Mouse (Mus musculus) liver, embryonic 12.5 days (tissue): ENCODE results near the gene Rxra. TPM values are rescaled to one million over a fixed set of nuclear protein-coding genes. Genes with fewer than 3 reads are reported as not detected.

Source experiments
- ATAC-seq: fragments of 200-750 bp; cut with Nextera tagmentation; 2 replicates; pipeline ENCODE4 v1.8.0; 2017; ENCODE audit warnings: moderate number of reproducible peaks, mild to moderate bottlenecking, moderate library complexity
- H3K27ac ChIP-seq: fragments of 300-500 bp; sonication (generic); 2 replicates; pipeline ENCODE4 v1.5.1; 2016; ENCODE audit warnings: mild to moderate bottlenecking
- H3K27me3 ChIP-seq: fragments of 300-500 bp; sonication (generic); replicated peaks from 2 replicates; pipeline ENCODE4 v1.6.1; 2016; ENCODE audit warnings: mild to moderate bottlenecking, moderate library complexity
- H3K36me3 ChIP-seq: fragments of 300-500 bp; sonication (generic); 2 replicates; pipeline ENCODE4 v1.6.1; 2016; ENCODE audit warnings: mild to moderate bottlenecking, moderate library complexity
- H3K4me1 ChIP-seq: fragments of 300-500 bp; sonication (generic); 2 replicates; pipeline ENCODE4 v1.6.1; 2016
- H3K4me2 ChIP-seq: fragments of 300-500 bp; sonication (generic); 2 replicates; pipeline ENCODE4 v1.6.1; 2016; ENCODE audit warnings: mild to moderate bottlenecking, moderate library complexity
- H3K4me3 ChIP-seq: fragments of 300-500 bp; sonication (generic); 2 replicates; pipeline ENCODE4 v1.5.1; 2016; ENCODE audit warnings: mild to moderate bottlenecking, moderate library complexity
- H3K9ac ChIP-seq: fragments of 300-500 bp; sonication (generic); 2 replicates; pipeline ENCODE4 v1.6.1; 2016; ENCODE audit warnings: mild to moderate bottlenecking, moderate library complexity
- H3K9me3 ChIP-seq: fragments of 300-500 bp; sonication (generic); replicated peaks from 2 replicates; pipeline ENCODE4 v1.6.1; 2016; ENCODE audit warnings: mild to moderate bottlenecking, moderate library complexity
- WGBS: fragments of 180-500 bp; shearing (Covaris S2); methylation state at CpG from one replicate; pipeline ENCODE4 v1.1.7; 2016; ENCODE audit not compliant: insufficient replicate concordance; 5-methylcytosine and 5-hydroxymethylcytosine counted together
- polyA plus RNA-seq: library from polyadenylated mRNA; unstranded; fragments of >200 nt; fragmentation: Nextera tagmentation; extraction: Ambion mirVana; gene quantifications from 2 replicates; pipeline ENCODE4 v1.2.1, GENCODE M21; 2016

Rxra gene
- polyA plus RNA-seq, 1 experiment from 2014 or later: 4.2 TPM

DNA sequence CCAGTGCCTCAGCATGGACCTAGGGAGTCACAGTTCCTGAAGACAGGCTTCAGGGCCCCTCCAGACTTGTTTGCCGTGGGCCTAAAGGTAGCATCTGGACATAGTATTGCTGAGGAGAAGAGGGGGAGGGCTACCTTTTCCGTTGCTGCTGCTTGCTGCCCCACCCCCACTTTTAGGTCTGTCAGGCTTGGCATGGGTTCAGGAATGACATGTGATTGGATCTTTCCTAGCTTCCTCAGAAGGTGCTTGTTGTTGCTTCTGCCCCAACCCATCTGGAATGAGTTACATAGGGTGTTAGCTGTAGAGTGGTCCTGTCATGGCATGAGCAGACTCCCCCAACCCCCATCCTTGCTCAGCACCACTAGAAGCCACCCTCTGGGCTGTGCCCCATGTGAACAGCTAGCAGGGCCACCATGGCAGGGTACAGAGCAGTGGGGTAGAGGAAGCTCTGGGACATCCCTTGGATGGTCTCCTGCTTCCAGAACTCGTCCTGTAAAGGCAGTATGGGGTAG is 34.7 kb downstream of the Rxra start:
- Histone ChIP-seq H3K4me1 (peaks cover 78% of the 10 kb centered on the region), H3K27me3 (no peaks in the 10 kb centered on the region), H3K36me3 (no peaks in the 10 kb centered on the region), H3K27ac (no peak overlapping the region), H3K4me2 (no peak overlapping the region), H3K9me3 (no peaks in the 10 kb centered on the region), H3K9ac (no peak overlapping the region), H3K4me3 (no peak overlapping the region)
- ATAC-seq: no peak
- 34% methylated on average over 3 of the region's 3 CpGs for WGBS

DNA sequence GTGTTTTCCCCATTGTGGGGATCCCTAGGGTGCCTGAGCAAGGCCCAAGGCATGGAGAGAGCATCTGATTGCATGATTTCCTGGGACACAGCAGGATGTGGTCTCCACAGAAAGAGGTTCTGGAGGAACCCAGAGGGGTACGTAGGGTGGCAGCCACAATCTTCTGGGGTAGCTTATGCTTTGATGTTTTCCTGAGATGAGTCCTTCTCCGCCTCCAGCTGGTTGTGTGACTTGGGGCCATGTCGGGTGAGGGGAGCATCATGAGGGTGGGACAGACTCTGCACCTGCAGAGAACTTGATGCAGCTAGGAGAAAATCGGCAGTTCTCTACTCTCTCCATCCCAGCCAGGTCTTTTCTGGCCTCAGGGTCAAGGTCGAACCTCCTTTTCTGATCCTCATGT is 36.4 kb downstream of the Rxra start:
- H3K4me1 ChIP-seq: peaks cover 83% of the 10 kb centered on the region
- no peak overlapping the region for H3K4me3 ChIP-seq
- no peaks in the 10 kb centered on the region for H3K36me3 ChIP-seq
- ATAC-seq: no peak
- no peaks in the 10 kb centered on the region for H3K9me3 ChIP-seq
- H3K27me3 ChIP-seq: no peaks in the 10 kb centered on the region
- H3K9ac ChIP-seq: no peak overlapping the region
- 77% methylated on average over 5 of the region's 5 CpGs for WGBS
- no peak overlapping the region for H3K27ac ChIP-seq
- H3K4me2 ChIP-seq: no peak overlapping the region

DNA sequence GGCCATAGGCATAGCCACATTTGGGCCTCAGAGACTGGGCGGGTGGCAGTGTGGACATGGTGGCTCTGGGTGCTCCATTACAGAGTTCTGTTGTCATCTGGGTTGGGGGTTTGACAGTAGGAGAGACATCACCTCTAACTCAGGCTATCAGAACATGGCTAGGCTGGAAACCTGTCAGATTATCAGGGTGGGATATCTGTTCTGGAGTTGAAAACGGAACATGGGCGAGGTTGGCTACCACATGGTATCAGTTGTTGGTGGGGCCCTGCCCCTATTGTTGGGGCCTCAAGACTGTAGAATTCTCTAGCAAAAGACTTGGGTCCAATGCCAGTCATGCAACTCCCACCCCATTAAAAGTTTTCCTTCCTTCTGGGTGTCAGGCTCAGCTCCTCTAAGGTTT is 37.1 kb downstream of the Rxra start:
- Histone ChIP-seq H3K27me3 (no peaks in the 10 kb centered on the region), H3K36me3 (no peaks in the 10 kb centered on the region), H3K27ac (peak overlapping the region; percentile 29; the same call in 1 of the 2 replicates), H3K9ac (peak overlapping the region; percentile 37; the same call in 1 of the 2 replicates), H3K4me1 (peaks cover 87% of the 10 kb centered on the region), H3K4me3 (no peak overlapping the region), H3K4me2 (peak overlapping the region; percentile 41), H3K9me3 (no peaks in the 10 kb centered on the region)
- ATAC-seq: peak; percentile 42; the same call in 1 of the 2 replicates
- WGBS: 28% methylated on average over 3 of the region's 3 CpGs

DNA sequence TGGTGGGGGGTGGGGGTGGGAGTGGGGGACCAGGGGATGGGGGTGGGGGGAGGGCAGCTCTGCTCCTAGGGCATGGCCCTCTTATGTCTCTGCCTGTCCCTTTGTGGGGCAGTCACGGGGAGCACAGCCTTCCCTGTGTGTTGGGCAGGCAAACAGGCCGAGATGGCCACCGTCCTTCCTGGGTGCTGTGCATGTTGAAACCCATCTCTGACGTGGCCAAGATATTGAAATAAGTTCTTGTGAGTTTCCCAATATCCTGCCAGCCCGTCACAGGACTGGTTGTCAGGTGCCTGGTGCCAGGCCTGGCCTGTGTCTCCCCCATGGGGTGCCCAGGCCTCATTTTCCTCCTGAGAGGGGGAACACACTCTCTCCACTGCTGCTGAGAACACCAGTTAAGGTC is 37.9 kb downstream of the Rxra start:
- 62% methylated on average over 5 of the region's 5 CpGs for WGBS
- Histone ChIP-seq H3K36me3 (no peaks in the 10 kb centered on the region), H3K9ac (0 out of 2 replicates have a peak overlapping the region, but pooled peaks have one; percentile 37), H3K4me2 (peak overlapping the region; percentile 41), H3K27ac (peak overlapping the region; percentile 29), H3K4me1 (peaks cover 94% of the 10 kb centered on the region), H3K9me3 (no peaks in the 10 kb centered on the region), H3K27me3 (no peaks in the 10 kb centered on the region), H3K4me3 (no peak overlapping the region)
- no peak for ATAC-seq

DNA sequence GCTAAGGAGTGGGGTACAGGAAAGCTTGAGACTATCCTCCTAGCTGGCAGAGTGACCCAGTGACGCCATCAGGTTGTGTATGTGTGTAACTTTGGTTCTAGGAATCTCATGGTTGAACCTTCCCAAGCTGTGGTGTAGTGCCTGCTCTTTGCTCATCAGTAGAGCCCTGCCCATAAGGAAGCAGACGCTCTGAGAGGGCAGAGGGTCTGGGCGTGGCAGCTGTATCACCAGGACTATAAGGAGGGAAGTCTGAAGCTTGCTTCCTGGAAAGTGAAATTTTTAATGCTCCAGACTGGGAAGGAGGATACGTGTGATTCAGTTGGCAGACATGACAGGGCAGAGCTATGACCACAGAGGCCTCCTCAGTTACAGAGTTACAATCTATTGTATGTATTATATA is 39.0 kb downstream of the Rxra start:
- 46% methylated on average over 4 of the region's 4 CpGs for whole genome bisulfite sequencing
- H3K4me1 ChIP-seq: peaks cover 100% of the 10 kb centered on the region
- ATAC-seq: no peak

DNA sequence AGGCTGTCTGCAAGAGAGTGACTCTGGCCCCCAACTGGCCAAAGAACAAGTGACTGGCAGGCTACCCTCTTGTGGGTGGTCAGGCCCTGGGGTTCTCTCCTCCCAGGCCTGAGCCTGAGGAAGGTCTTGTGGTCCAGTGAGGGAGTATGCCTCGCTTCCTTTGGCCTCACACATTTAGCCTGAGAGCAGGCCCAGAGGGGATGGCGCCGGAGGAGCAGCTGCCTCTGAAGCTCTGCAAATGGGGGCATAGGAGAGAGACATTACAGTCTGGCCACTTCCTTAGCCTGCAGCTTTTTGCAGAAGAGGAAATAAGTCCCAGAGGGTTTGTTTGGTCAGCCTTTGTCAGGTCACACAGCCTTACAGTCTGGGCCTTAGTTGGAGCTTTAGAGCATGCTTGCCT is 40.1 kb downstream of the Rxra start:
- Histone ChIP-seq H3K9ac (0 out of 2 replicates have a peak overlapping the region, but pooled peaks have one; percentile 30), H3K27ac (peak overlapping the region; percentile 11; the same call in 1 of the 2 replicates), H3K36me3 (no peaks in the 10 kb centered on the region), H3K4me3 (no peak overlapping the region), H3K4me2 (no peak overlapping the region), H3K27me3 (no peaks in the 10 kb centered on the region), H3K4me1 (peaks cover 93% of the 10 kb centered on the region), H3K9me3 (no peaks in the 10 kb centered on the region)
- ATAC-seq: no peak
- 73% methylated on average over 3 of the region's 3 CpGs for WGBS

More for the DNA sequence above, 39.0 kb downstream of the Rxra start:
- H3K9me3 ChIP-seq: no peaks in the 10 kb centered on the region
- no peak overlapping the region for H3K4me2 ChIP-seq
- H3K36me3 ChIP-seq: no peaks in the 10 kb centered on the region
- H3K27ac ChIP-seq: 0 out of 2 replicates have a peak overlapping the region, but pooled peaks have one; percentile 18
- no peak overlapping the region for H3K4me3 ChIP-seq
- no peaks in the 10 kb centered on the region for H3K27me3 ChIP-seq
- no peak overlapping the region for H3K9ac ChIP-seq

DNA sequence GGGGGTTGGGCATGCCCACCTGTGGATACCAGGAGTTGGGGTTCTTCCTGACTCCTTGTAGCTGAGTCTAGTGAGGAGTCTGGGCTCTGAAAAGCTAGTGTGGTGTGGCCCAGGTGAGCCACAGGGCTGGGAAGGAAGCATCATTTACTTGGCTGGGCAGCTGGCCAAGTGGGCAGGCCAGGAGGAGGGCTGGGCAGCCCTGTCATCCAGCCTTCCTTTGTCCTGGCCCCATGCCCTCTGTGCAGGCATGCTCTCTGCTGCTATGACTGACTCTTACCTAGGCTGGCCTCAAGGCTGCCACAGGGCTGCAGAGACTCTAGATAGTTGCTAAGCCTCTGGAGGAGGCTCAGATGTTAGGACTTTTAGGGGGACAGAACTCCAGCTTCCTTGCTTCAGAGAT is 42.0 kb downstream of the Rxra start:
- no peak for ATAC-seq
- no peaks in the 10 kb centered on the region for H3K27me3 ChIP-seq
- no peak overlapping the region for H3K4me3 ChIP-seq
- H3K27ac ChIP-seq: no peak overlapping the region
- H3K36me3 ChIP-seq: no peaks in the 10 kb centered on the region
- no peak overlapping the region for H3K4me2 ChIP-seq
- H3K9me3 ChIP-seq: no peaks in the 10 kb centered on the region
- no peak overlapping the region for H3K9ac ChIP-seq
- peaks cover 74% of the 10 kb centered on the region for H3K4me1 ChIP-seq

DNA sequence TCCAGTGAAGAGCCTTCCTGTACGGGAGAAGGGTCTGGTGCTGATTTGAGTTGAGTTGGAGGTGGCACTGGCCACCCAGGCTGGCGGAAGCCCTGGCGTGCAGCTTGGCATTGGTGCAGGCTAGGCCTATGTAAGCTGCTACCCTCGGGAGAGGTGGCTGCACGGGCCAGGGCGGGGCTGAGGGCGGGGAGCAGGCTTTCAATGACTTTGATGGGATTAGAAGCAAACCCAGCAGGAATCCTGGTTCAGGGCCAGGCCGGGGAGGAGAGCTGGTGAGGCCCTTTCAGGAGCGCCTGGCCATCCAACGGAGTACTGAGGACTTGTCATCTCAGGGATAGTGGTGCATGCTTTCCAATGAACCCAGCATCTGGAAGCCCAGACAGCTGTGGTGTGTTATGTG is 43.4 kb downstream of the Rxra start:
- Histone ChIP-seq H3K27ac (no peak overlapping the region), H3K27me3 (no peaks in the 10 kb centered on the region), H3K36me3 (no peaks in the 10 kb centered on the region), H3K4me3 (no peak overlapping the region), H3K4me2 (no peak overlapping the region), H3K9me3 (no peaks in the 10 kb centered on the region), H3K9ac (no peak overlapping the region), H3K4me1 (peaks cover 60% of the 10 kb centered on the region)
- WGBS: 51% methylated on average over 10 of the region's 10 CpGs
- no peak for ATAC-seq

DNA sequence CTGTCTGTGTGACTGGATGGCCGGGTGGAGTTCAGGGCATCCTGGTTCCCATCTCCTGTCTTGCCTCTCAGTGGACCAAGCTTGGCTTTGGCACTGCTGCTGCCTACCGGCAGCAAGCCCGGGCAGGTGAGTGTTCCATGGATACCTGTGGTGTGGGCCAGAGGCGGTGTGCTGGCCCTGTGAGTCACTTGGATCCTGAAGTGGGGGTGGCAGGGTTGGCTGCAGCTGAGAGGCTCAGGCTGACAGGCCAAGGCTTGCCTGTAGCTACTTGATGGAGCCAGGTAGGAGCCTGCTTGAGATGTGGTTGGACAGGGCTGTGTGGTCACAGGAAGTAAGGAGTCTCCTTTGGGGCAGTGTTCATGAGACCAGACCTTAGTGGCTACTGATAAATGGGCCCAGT is 45.4 kb downstream of the Rxra start:
- Histone ChIP-seq H3K4me2 (no peak overlapping the region), H3K4me3 (no peak overlapping the region), H3K9ac (no peak overlapping the region), H3K4me1 (peaks cover 40% of the 10 kb centered on the region), H3K9me3 (no peaks in the 10 kb centered on the region), H3K27me3 (no peaks in the 10 kb centered on the region), H3K27ac (no peak overlapping the region), H3K36me3 (no peaks in the 10 kb centered on the region)
- WGBS: 74% methylated on average over 4 of the region's 4 CpGs
- no peak for ATAC-seq

DNA sequence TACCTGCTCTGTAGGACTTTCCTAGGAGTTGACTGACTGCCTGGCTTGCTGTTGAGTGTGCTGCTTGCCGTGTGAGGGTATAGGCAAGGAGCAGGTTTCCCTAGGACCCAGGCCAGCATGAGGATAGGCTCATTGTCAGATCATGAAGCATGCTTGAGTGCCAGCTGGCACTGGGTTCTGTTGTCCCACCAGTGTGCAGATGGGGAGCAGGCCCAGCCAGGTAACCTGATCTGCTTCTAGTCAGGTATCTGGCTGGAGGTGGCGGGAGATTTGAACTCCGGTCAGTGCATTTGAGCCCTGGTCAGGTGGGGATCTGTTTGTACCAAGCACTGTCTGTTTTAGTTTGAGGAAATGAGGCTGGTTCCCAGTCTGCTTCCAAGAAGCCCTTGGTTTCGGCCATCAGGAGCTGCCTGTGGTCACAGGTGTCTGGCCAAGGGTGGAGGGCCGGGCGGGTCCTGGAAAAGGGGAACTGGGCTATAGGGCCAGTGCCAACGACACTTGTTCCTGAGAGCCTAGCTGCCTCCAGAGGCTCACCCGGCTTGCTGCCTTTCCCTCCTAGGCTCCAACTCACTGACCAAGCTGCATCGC is 48.6 kb downstream of the Rxra start:
- H3K4me2 ChIP-seq: no peak overlapping the region
- H3K4me3 ChIP-seq: no peak overlapping the region
- H3K9ac ChIP-seq: no peak overlapping the region
- ATAC-seq: no peak
- H3K9me3 ChIP-seq: no peaks in the 10 kb centered on the region
- 0 out of 2 replicates have a peak, but pooled peaks cover 4% of the 10 kb centered on the region for H3K27me3 ChIP-seq
- H3K4me1 ChIP-seq: peaks cover 37% of the 10 kb centered on the region
- 79% methylated on average over 9 of the region's 9 CpGs for WGBS
- no peak overlapping the region for H3K27ac ChIP-seq
- no peaks in the 10 kb centered on the region for H3K36me3 ChIP-seq

DNA sequence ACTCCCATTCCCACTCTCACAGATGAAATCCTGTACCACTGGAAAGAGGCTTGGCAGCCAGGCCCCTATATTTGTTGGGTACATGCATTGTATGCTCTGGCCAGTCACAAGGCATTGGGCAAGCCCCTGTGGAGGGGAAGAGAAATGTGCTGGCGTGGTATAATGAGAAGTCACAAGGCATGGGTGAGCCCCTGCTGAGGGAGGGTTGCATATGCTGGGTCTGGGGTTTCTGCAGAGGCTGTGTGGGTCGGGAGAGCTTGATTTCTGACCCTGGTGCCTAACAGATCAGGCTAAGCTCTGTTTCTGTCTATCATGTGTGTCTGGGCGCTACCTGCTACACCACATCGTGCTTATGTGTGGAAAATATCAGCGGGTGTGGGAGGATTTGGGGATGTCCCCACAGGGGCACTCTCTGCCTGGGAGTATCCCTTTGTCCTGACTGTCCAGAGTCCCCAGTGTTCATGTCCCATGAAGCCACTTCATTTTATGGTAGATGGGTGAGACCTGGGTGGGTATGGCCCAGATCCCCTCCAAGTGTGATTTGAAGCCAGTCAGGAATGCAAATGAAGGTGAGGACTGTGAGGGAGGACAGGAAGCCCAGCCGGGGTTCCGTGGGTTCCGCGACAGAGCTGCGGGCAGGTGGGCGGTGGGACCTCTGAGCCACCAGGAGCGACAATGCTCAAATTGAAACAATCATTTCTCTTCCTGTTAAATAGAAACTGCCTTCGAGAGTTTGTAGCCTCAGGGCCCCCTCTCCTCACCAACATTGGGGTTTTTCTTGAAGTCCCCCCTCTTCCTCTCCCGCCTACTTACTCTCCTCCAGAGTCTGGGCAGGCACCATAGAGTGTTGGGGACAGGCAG is 52.0 kb downstream of the Rxra start:
- H3K36me3 ChIP-seq: no peaks in the 10 kb centered on the region
- no peak for ATAC-seq
- 0 out of 2 replicates have a peak, but pooled peaks cover 4% of the 10 kb centered on the region for H3K27me3 ChIP-seq
- no peak overlapping the region for H3K27ac ChIP-seq
- no peaks in the 10 kb centered on the region for H3K9me3 ChIP-seq
- 65% methylated on average over 14 of the region's 14 CpGs for WGBS
- H3K4me1 ChIP-seq: peaks cover 54% of the 10 kb centered on the region
- H3K9ac ChIP-seq: no peak overlapping the region
- H3K4me2 ChIP-seq: no peak overlapping the region
- no peak overlapping the region for H3K4me3 ChIP-seq

DNA sequence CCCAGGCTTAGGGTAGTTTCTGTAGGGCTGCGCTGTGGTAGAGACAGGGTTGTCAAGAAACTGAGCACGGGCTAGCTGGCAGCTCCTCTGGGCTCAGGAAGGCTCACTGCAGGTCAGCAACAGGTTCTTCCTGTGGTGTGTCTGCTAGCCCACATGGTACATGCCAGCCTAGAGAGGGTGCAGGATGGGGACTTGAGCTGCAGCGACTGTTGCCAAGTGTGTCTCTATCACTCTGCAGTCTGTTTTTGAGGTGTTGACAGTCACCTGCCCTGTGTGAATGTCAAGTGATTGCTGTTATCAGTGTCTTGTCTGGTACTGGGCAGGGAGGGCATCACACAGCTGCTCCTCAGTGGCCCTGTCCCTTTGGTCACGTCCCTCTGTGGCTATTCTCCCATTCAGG is 52.8 kb downstream of the Rxra start:
- 0 out of 2 replicates have a peak, but pooled peaks cover 4% of the 10 kb centered on the region for H3K27me3 ChIP-seq
- H3K9ac ChIP-seq: no peak overlapping the region
- no peaks in the 10 kb centered on the region for H3K9me3 ChIP-seq
- no peak overlapping the region for H3K27ac ChIP-seq
- no peak overlapping the region for H3K4me2 ChIP-seq
- H3K4me1 ChIP-seq: peaks cover 62% of the 10 kb centered on the region
- no peak overlapping the region for H3K4me3 ChIP-seq
- WGBS: 62% methylated on average over 4 of the region's 4 CpGs
- H3K36me3 ChIP-seq: no peaks in the 10 kb centered on the region
- no peak for ATAC-seq
